Mouse (Mus musculus) limb, embryonic 13.5 days (tissue): ENCODE data around the gene Krt82. TPM values are rescaled to one million over a fixed set of nuclear protein-coding genes. Genes with fewer than 3 reads are reported as not detected.
"Not testable (repeated sequence)": the region's sequence is repeated elsewhere in the genome, so short reads cannot be mapped to it uniquely, and the experiment has no call there.

ENCODE experiments used
- ATAC-seq: fragments of 200-750 bp; cut with Nextera tagmentation; 2 replicates; pipeline ENCODE4 v1.8.0; 2017; ENCODE audit warnings: low read depth, moderate number of reproducible peaks, moderate TSS enrichment; ENCODE audit not compliant: low FRiP score
- H3K27ac ChIP-seq: fragments of 300-500 bp; sonication (generic); 2 replicates; pipeline ENCODE4 v1.5.1; 2015; ENCODE audit warnings: inconsistent platforms, mild to moderate bottlenecking, moderate library complexity
- H3K27me3 ChIP-seq: fragments of 300-500 bp; sonication (generic); 2 replicates; pipeline ENCODE4 v1.6.1; 2015; ENCODE audit warnings: mild to moderate bottlenecking, inconsistent platforms
- H3K36me3 ChIP-seq: fragments of 300-500 bp; sonication (generic); 2 replicates; pipeline ENCODE4 v1.6.1; 2015; ENCODE audit warnings: inconsistent platforms, mild to moderate bottlenecking, moderate library complexity
- H3K4me1 ChIP-seq: fragments of 300-500 bp; sonication (generic); 2 replicates; pipeline ENCODE4 v1.6.1; 2015; ENCODE audit warnings: inconsistent platforms
- H3K4me2 ChIP-seq: fragments of 300-500 bp; sonication (generic); replicated peaks from 2 replicates; pipeline ENCODE4 v1.6.1; 2015; ENCODE audit warnings: inconsistent platforms, mild to moderate bottlenecking, moderate library complexity
- H3K4me3 ChIP-seq: fragments of 300-500 bp; sonication (generic); 2 replicates; pipeline ENCODE4 v1.5.1; 2015; ENCODE audit warnings: moderate library complexity, mild to moderate bottlenecking, inconsistent platforms
- H3K9ac ChIP-seq: fragments of 300-500 bp; sonication (generic); 2 replicates; pipeline ENCODE4 v1.6.1; 2015; ENCODE audit warnings: mild to moderate bottlenecking, inconsistent platforms
- H3K9me3 ChIP-seq: fragments of 300-500 bp; sonication (generic); 2 replicates; pipeline ENCODE4 v1.6.1; 2016; ENCODE audit warnings: inconsistent platforms
- WGBS: fragments of 180-500 bp; shearing (Covaris S2); methylation state at CpG from one replicate; pipeline ENCODE4 v1.1.7; 2015; 5-methylcytosine and 5-hydroxymethylcytosine counted together
- polyA plus RNA-seq: library from polyadenylated mRNA; unstranded; fragments of >200 nt; fragmentation: Nextera tagmentation; extraction: Ambion mirVana; gene quantifications from 2 replicates; pipeline ENCODE4 v1.2.1, GENCODE M21; 2015

Gene Krt82
- polyA plus RNA-seq, 1 experiment from 2014 or later = not detected

DNA sequence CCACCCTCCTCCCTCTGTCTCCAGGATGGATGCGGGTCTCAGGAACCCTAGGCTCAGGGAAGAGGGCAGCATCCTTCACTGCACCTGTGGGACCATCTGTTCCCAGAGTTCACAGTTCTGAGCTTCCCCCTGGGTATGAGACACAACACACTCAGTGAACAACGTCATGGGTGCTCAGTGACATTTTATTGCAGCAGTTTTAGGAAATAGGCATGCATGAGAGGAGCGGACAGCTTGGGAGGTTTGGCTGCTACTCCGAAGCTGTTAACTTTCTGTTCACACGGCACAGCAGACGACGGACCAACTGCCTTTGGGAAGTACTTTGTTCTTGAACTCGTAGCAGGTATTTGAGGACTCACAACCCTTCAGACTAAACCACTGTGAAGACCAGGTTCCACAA, 1.7 kb upstream of the Krt82 start:
- ATAC-seq = no peak
- no peak overlapping the region for H3K9ac ChIP-seq

DNA sequence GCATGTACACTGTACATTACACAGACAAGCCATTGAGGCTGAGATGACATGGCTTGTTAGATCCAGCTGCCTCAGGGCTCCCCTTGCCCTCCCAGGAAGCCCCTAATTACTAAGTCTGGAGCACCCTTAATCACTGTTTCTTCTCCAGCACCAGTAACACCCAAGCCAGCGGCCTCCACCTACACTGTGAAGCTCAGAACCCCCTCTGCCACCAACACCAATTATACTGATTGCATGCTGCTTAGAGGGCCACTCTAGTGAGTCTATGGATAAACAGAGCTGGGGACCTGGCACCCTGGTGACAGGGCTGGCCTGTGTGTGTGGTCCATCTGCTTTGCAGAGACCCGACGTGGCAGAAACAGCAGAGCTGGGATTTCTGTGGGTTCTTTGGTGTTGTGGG, 6.0 kb downstream of the Krt82 start:
- H3K4me1 ChIP-seq = peaks cover 19% of the 10 kb centered on the region
- no peak overlapping the region for H3K4me2 ChIP-seq
- H3K9ac ChIP-seq = no peak overlapping the region
- no peak overlapping the region for H3K4me3 ChIP-seq
- no peak for ATAC-seq
- no peaks in the 10 kb centered on the region; the same call in 1 of the 2 replicates for H3K9me3 ChIP-seq
- H3K27ac ChIP-seq = no peak overlapping the region
- 32% methylated on average over 3 of the region's 3 CpGs for whole genome bisulfite sequencing
- H3K27me3 ChIP-seq = peaks cover 2% of the 10 kb centered on the region; the same call in 1 of the 2 replicates
- H3K36me3 ChIP-seq = no peaks in the 10 kb centered on the region

More for the DNA sequence above, 1.7 kb upstream of the Krt82 start:
- H3K4me2 ChIP-seq = no peak overlapping the region
- no peaks in the 10 kb centered on the region for H3K9me3 ChIP-seq
- H3K36me3 ChIP-seq = no peaks in the 10 kb centered on the region
- no peak overlapping the region for H3K27ac ChIP-seq
- peaks cover 8% of the 10 kb centered on the region for H3K4me1 ChIP-seq
- H3K27me3 ChIP-seq = peaks cover 32% of the 10 kb centered on the region
- H3K4me3 ChIP-seq = no peak overlapping the region
- WGBS = 76% methylated on average over 8 of the region's 8 CpGs

DNA sequence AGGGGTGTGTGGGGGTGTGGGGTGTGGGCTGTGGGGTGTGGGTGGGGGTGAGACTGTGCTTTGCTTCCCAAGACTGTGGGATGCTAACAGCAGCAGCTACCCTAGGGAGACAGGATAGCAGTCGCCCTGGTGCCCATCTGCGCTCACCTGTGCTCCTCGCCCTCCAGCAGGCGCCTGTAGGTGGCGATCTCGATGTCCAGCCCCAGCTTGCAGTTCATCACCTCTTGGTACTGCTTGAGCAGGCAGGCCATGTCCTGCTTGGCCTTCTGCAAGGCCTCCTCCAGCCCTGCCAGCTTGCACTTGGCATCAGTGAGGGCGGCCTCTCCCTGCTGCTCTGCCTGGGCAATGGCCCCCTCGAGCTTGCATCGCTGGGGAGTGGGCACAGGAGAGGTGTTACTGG, 7.9 kb downstream of the Krt82 start:
- no peaks in the 10 kb centered on the region; the same call in 1 of the 2 replicates for H3K9me3 ChIP-seq
- no peaks in the 10 kb centered on the region for H3K36me3 ChIP-seq
- H3K27me3 ChIP-seq = 0 out of 2 replicates have a peak, but pooled peaks cover 4% of the 10 kb centered on the region
- no peak overlapping the region for H3K4me2 ChIP-seq
- no peak overlapping the region for H3K9ac ChIP-seq
- no peak overlapping the region for H3K4me3 ChIP-seq
- no peak overlapping the region for H3K27ac ChIP-seq
- ATAC-seq = no peak
- WGBS = 55% methylated on average over 9 of the region's 9 CpGs
- H3K4me1 ChIP-seq = peaks cover 30% of the 10 kb centered on the region

DNA sequence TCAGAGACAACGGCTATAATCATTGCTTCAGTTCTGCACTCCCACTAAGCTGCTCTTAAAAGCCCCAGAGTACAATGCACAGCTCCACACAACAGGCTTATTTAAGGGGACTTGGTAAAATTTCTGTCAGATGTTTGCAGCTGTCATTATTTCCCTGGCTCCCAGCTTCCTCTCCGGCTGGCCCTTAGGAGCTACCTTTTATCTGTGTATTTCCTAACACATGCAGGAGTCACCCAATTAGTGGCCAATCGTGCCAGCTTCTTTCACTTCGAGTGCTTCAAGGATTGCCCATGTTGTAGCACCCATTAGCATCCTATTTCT, 11.9 kb downstream of the Krt82 start:
- Histone ChIP-seq H3K4me2 (no peak overlapping the region), H3K9ac (no peak overlapping the region), H3K36me3 (no peaks in the 10 kb centered on the region), H3K27me3 (peaks cover 20% of the 10 kb centered on the region), H3K4me3 (no peak overlapping the region), H3K27ac (no peak overlapping the region), H3K4me1 (peaks cover 36% of the 10 kb centered on the region), H3K9me3 (no peaks in the 10 kb centered on the region; the same call in 1 of the 2 replicates)
- WGBS = 43% methylated on average over 4 of the region's 4 CpGs
- no peak for ATAC-seq

- Histone ChIP-seq H3K4me1 (peaks cover 36% of the 10 kb centered on the region), H3K36me3 (no peaks in the 10 kb centered on the region), H3K27ac (no peak overlapping the region; the same call in 1 of the 2 replicates), H3K4me2 (no peak overlapping the region), H3K4me3 (no peak overlapping the region), H3K27me3 (peaks cover 20% of the 10 kb centered on the region), H3K9ac (no peak overlapping the region), H3K9me3 (no peaks in the 10 kb centered on the region; the same call in 1 of the 2 replicates)
- ATAC-seq = peak; percentile 22; the same call in 1 of the 2 replicates
- 33% methylated on average over 7 of the region's 7 CpGs for WGBS
These were observed 12.4 kb downstream of the Krt82 start for GRCm38 (mm10) chr15:101537864-101538579.

DNA sequence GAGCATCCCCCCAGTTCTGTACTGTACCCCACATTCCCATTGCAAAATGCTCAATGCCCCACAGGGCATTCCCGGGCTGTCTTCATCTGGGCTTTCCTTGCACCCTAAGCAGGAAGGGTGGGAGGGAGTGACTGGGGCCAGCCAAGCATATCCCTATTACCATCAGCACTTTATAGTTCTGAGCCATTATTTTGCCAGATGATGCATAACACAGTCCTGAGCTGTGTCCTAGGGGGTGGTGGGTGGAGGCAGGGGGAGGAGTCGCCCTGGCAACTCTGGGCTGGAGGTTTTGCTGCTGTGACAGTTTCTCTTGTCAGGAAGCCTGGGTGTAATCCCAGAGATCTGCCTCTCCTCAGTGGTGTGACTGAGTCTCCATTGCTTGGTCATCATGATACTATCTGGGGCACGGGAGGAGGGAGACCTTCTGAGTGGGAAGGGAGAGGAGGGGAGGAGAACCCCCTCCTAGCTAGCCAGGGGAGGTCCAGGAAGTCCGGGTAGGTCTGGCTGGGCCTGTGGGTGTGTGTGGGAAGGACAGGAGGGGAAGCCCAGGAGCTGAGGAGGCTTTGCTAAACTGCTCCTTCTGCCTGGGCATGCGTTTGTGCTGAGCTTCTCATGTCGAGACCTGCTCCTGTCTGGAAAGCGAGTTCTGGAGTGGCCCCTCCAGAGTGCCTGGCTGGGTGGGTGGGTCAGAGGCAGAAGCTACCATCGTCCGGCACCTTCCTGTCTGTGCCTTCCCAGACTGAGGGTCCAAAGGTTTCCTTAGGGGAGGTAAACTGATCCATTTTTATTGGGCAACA, 14.2 kb downstream of the Krt82 start:
- Histone ChIP-seq H3K27ac (no peak overlapping the region), H3K36me3 (no peaks in the 10 kb centered on the region), H3K9me3 (no peaks in the 10 kb centered on the region; the same call in 1 of the 2 replicates), H3K4me1 (peaks cover 26% of the 10 kb centered on the region), H3K9ac (no peak overlapping the region), H3K4me2 (no peak overlapping the region), H3K27me3 (peaks cover 30% of the 10 kb centered on the region), H3K4me3 (no peak overlapping the region)
- 58% methylated on average over 9 of the region's 9 CpGs for WGBS
- no peak; the same call in 1 of the 2 replicates for ATAC-seq

- WGBS = 57% methylated on average over 7 of the region's 7 CpGs
- no peak within 1 kb of the TSS for H3K4me2 ChIP-seq
- H3K36me3 ChIP-seq = no peaks in the 10 kb centered on the region
- H3K27me3 ChIP-seq = peaks cover 49% of the 10 kb centered on the region
- no peaks in the 10 kb centered on the region for H3K9me3 ChIP-seq
- H3K27ac ChIP-seq = no peak within 1 kb of the TSS
- H3K4me1 ChIP-seq = peaks cover 9% of the 10 kb centered on the region; the same call in 1 of the 2 replicates
- H3K4me3 ChIP-seq = no peak within 1 kb of the TSS
- no peak within 1 kb of the TSS for H3K9ac ChIP-seq
- ATAC-seq = no peak
These were observed 17.7 kb downstream of the Krt82 start, which contains the start of gene Krt84 for GRCm38 (mm10) chr15:101532720-101533119. Gene Krt84, minus strand, starts transcription at chr15:101532820.

DNA sequence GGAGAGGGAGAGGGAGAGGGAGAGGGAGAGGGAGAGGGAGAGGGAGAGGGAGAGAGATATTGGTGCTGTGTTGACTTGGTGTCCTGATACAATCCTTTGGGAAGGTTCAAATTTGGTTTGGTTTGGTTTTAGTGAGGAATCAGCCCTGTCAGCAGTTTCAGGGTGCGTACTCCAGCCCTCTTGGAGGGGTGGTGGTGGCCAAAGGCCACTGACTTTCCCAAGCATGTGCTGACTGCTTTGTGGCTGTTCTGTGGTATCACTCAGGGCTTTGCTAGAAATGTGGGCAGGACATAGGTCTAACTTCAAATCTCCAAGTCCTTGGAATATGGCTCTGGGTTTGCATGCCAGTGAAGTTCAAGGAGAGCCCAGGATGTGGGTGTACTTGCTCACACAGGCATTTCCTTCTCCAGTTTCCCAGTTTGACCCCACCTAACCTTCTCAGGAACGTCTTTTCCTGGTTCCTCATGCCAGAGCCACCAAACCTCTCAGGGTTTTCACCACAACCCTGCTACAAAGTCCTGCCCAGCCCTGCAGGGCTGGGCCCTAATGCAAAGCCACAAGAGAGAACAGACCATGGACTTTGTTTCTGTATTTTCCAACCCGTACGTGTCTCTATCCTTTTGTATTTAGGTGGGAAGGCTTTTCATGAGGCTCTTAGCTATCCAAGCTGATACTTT, 27.8 kb downstream of the Krt82 start:
- Histone ChIP-seq H3K4me3 (no peak overlapping the region), H3K9me3 (no peaks in the 10 kb centered on the region), H3K27me3 (peaks cover 44% of the 10 kb centered on the region), H3K9ac (no peak overlapping the region), H3K27ac (no peak overlapping the region), H3K4me1 (no peaks in the 10 kb centered on the region), H3K36me3 (no peaks in the 10 kb centered on the region), H3K4me2 (no peak overlapping the region)
- 70% methylated on average over 4 of the region's 4 CpGs for WGBS
- ATAC-seq = no peak

DNA sequence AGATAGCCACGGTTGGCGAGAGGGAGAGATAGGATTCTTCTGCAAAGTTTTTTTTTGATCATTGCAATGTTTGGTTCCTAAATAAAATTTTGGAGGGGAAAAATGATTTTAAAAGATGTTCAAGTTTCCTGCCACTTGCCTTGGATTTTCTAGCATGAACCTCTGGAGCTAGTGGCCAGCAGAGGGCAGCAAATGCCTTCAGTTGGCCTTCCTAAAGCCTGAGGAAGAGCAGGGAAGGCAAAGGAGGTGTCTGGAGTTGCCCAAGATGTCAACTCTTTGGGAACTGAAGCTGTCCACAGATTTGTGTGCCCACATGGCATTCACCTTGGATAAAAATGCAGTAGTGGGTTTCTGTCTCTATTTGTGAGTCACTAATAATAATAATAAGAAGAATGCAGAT, 30.7 kb downstream of the Krt82 start:
- Histone ChIP-seq H3K36me3 (no peaks in the 10 kb centered on the region), H3K4me1 (no peaks in the 10 kb centered on the region), H3K9ac (no peak overlapping the region), H3K27me3 (peaks cover 27% of the 10 kb centered on the region), H3K4me2 (no peak overlapping the region), H3K9me3 (no peaks in the 10 kb centered on the region), H3K4me3 (no peak overlapping the region), H3K27ac (no peak overlapping the region)
- no peak for ATAC-seq
- 20% methylated on average over 2 of the region's 2 CpGs for WGBS

GRCm38 (mm10) chr15:101517161-101517560, 33.3 kb downstream of the Krt82 start, which contains the start of gene Gm49425:
Gene Gm49425, minus strand, starts transcription at chr15:101517261.
- H3K4me1 ChIP-seq, H3K9me3 ChIP-seq, H3K4me2 ChIP-seq, H3K27ac ChIP-seq, H3K4me3 ChIP-seq, H3K9ac ChIP-seq, H3K36me3 ChIP-seq, ATAC-seq: not testable (repeated sequence)
- H3K27me3 ChIP-seq = peaks cover 15% of the 10 kb centered on the region
- 71% methylated on average over 2 of the region's 2 CpGs for WGBS

DNA sequence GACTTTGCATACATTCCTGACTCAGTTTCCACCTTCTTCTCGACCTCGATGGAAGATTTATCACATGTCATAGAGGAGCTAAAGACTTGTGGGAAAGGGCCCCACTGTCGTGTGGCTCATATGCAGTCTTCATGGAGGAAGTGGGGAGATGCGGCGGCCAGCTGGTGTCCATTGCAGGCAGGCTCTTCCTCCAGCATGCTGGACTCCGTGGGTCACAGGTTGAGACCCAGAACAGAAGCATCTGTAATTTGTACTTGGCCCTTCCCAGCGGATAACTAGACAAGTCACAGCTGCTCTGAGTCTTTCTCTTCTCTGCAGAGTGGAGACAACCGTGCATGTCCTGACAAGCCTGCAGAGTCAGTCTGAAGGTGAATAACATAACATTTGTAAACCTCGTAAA, 42.2 kb downstream of the Krt82 start:
- WGBS = 71% methylated on average over 9 of the region's 9 CpGs

More for the DNA sequence above, 42.2 kb downstream of the Krt82 start:
- Histone ChIP-seq H3K36me3 (no peaks in the 10 kb centered on the region), H3K27ac (no peak overlapping the region), H3K4me2 (no peak overlapping the region), H3K9me3 (no peaks in the 10 kb centered on the region), H3K4me3 (no peak overlapping the region), H3K9ac (no peak overlapping the region), H3K4me1 (0 out of 2 replicates have a peak, but pooled peaks cover 5% of the 10 kb centered on the region), H3K27me3 (peaks cover 14% of the 10 kb centered on the region; the same call in 1 of the 2 replicates)
- ATAC-seq = no peak
